Mouse (Mus musculus): ENCODE data around the gene Ccdc36.

The Ccdc36 gene

GRCm38 (mm10) chr9:108445125-108445524 is 16.8 kb upstream of the Ccdc36 start:
- DNase-seq (ENCODE audit: low spot score in 2 of 2): no peak

GRCm38 (mm10) chr9:108441236-108441919 is 13.1 kb upstream of the Ccdc36 start:
- no peak for DNase-seq (ENCODE audit: low spot score in 2 of 2)

- DNase-seq (ENCODE audit: low spot score in 2 of 2): no peak
These were observed 12.2 kb upstream of the Ccdc36 start for GRCm38 (mm10) chr9:108440485-108440884.

GRCm38 (mm10) chr9:108439176-108439575 is 10.9 kb upstream of the Ccdc36 start:
- no peak for DNase-seq (ENCODE audit: low spot score in 2 of 2)

GRCm38 (mm10) chr9:108436182-108436581 is 7.9 kb upstream of the Ccdc36 start, which contains the start of gene BC048562:
Gene BC048562 (plus strand): TSS chr9:108436482.
- DNase-seq (ENCODE audit: low spot score in 2 of 2): no peak

- DNase-seq (ENCODE audit: low spot score in 2 of 2): no peak
These were observed 3.3 kb upstream of the Ccdc36 start for GRCm38 (mm10) chr9:108431431-108432067.

- no peak for DNase-seq (ENCODE audit: low spot score in 2 of 2)
These were observed 16.1 kb downstream of the Ccdc36 start for GRCm38 (mm10) chr9:108412221-108412620.

- DNase-seq (ENCODE audit: low spot score in 2 of 2): no peak
These were observed 16.8 kb downstream of the Ccdc36 start for GRCm38 (mm10) chr9:108411381-108411942.

- no peak for DNase-seq (ENCODE audit: low spot score in 2 of 2)
These were observed 18.7 kb downstream of the Ccdc36 start for GRCm38 (mm10) chr9:108409535-108409934.

GRCm38 (mm10) chr9:108404451-108404850 is 23.8 kb downstream of the Ccdc36 start:
- no peak for DNase-seq (ENCODE audit: low spot score in 2 of 2)

- no peak for DNase-seq (ENCODE audit: low spot score in 2 of 2)
These were observed 25.2 kb downstream of the Ccdc36 start for GRCm38 (mm10) chr9:108403081-108403480.

- DNase-seq (ENCODE audit: low spot score in 2 of 2): no peak
These were observed 26.9 kb downstream of the Ccdc36 start for GRCm38 (mm10) chr9:108401186-108401960.

GRCm38 (mm10) chr9:108398324-108398723 is 30.0 kb downstream of the Ccdc36 start:
- DNase-seq (ENCODE audit: low spot score in 2 of 2): no peak

- DNase-seq (ENCODE audit: low spot score in 2 of 2): no peak
These were observed 32.9 kb downstream of the Ccdc36 start for GRCm38 (mm10) chr9:108395427-108395826.

- DNase-seq (ENCODE audit: low spot score in 2 of 2): no peak
These were observed 34.1 kb downstream of the Ccdc36 start for GRCm38 (mm10) chr9:108394191-108394590.

- no peak for DNase-seq (ENCODE audit: low spot score in 2 of 2)
These were observed 35.6 kb downstream of the Ccdc36 start, which contains the start of gene 1700102P08Rik for GRCm38 (mm10) chr9:108392676-108393075. Gene 1700102P08Rik (plus strand): TSS chr9:108392805.

GRCm38 (mm10) chr9:108389220-108389619 is 39.1 kb downstream of the Ccdc36 start:
- no peak for DNase-seq (ENCODE audit: low spot score in 2 of 2)

- no peak for DNase-seq (ENCODE audit: low spot score in 2 of 2)
These were observed 39.7 kb downstream of the Ccdc36 start for GRCm38 (mm10) chr9:108388601-108389000.

- DNase-seq (ENCODE audit: low spot score in 2 of 2): no peak
These were observed 41.5 kb downstream of the Ccdc36 start for GRCm38 (mm10) chr9:108386816-108387215.

- DNase-seq (ENCODE audit: low spot score in 2 of 2): no peak
These were observed 43.3 kb downstream of the Ccdc36 start for GRCm38 (mm10) chr9:108385006-108385405.

- DNase-seq (ENCODE audit: low spot score in 2 of 2): no peak
These were observed 46.9 kb downstream of the Ccdc36 start for GRCm38 (mm10) chr9:108381382-108381781.

GRCm38 (mm10) chr9:108379294-108379693 is 49.0 kb downstream of the Ccdc36 start:
- DNase-seq (ENCODE audit: low spot score in 2 of 2): no peak
